Mouse (Mus musculus) testis, adult 2 months (tissue): ENCODE results near the gene Chrm1.

Experiments
- CTCF ChIP-seq: fragments of 200-500 bp; IDR thresholded peaks from 2 replicates; pipeline ENCODE4 v1.5.1; 2012; ENCODE audit warnings: low read depth, mild to moderate bottlenecking, inconsistent platforms, low read length, moderate library complexity; ENCODE audit not compliant: control insufficient read depth, insufficient read depth, insufficient replicate concordance
- POLR2A ChIP-seq: fragments of 200-500 bp; IDR thresholded peaks from 2 replicates; pipeline ENCODE4 v1.6.1; 2012; ENCODE audit warnings: low read depth, mild to moderate bottlenecking, inconsistent platforms, low read length, moderate library complexity; ENCODE audit not compliant: control insufficient read depth

DNA sequence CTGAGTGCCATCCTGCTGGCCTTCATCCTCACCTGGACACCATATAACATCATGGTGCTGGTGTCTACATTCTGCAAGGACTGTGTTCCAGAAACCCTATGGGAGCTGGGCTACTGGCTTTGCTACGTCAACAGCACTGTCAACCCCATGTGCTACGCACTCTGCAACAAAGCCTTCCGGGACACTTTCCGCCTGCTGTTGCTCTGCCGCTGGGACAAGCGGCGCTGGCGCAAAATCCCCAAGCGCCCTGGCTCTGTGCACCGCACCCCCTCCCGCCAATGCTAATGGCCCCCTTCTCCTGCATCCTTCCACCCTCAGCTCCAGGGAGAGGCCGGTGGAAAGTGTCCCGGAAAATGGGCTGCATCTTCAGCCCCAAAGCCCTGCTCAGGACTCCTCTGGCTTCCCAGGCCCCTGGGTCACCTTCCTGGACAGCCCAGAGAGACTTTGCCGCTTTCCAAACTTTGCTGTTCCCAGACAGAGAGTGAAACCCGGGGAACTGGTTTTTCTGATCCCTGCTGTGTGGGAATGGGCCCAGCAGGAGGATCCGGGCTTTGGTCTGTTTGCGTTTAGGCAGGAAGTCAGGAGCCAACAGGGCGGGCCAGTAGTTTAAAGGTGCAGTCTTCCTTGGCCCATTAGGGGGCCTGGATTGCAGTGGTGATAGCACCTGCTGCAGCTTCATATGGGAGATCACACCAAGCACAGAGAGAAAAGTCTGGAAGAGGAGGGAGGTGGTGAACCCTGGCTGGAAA, 15.6 kb downstream of the Chrm1 start:
- TF ChIP-seq POLR2A (no peak), CTCF (no peak)
